Mouse (Mus musculus): Measurements from ENCODE around the gene Nop10.

GRCm38 (mm10) chr2:112247323-112247722 lies 14.4 kb upstream of the Nop10 start:
- TF ChIP-seq CTCF (IDR thresholded peaks at IDR 0.05; ENCODE audit: extremely low read depth, insufficient read depth, insufficient read length, insufficient replicate concordance): no peak
- no peak for TF ChIP-seq POLR2A (IDR thresholded peaks at IDR 0.05; ENCODE audit: low read depth, low read length)
